Mouse (Mus musculus) heart, adult 2 months (tissue): ENCODE measurements at regions not wholly inside any gene's neighbourhood (a gene's known extent, or its start where the extent isn't known, plus 50 kb on each side); places are given as distances from the start of the nearest gene placed in this dataset.

Experiments used
- CTCF ChIP-seq: fragments of 200-600 bp; IDR thresholded peaks from 2 replicates; pipeline ENCODE4 v1.8.1; 2022; ENCODE audit warnings: antibody characterized with exemption, mild to moderate bottlenecking, moderate library complexity
- EP300 ChIP-seq: fragments of 200-500 bp; IDR thresholded peaks from 2 replicates; pipeline ENCODE4 v1.6.1; 2011; ENCODE audit warnings: low read depth, low read length, control low read depth; ENCODE audit not compliant: insufficient read depth
- POLR2A ChIP-seq: fragments of 200-500 bp; IDR thresholded peaks from 2 replicates; pipeline ENCODE4 v1.6.1; 2011; ENCODE audit warnings: mild to moderate bottlenecking, low read depth, low read length, control low read depth; ENCODE audit not compliant: insufficient read depth

DNA sequence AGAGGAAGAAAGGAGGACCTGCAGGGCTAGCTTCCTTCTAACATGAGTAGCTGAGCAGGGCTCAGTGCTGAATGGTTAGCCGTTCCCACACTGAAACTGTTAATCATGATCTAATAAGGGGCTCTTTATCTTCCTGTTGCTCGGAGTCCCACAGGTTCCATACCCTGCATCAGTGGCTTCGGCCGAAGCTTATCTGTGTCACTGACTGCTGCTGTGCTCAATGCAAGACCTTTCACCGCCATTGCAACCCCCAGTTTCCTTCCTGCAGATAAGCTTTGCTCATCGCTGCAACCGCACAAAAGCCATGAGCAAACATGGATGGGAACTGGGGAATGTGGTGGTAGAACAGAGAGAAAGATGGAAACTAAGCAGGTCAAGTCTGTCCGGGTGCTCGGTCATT lies 63.5 kb upstream of the Ahr start:
- TF ChIP-seq POLR2A, result no peak
- TF ChIP-seq EP300, result no peak
- TF ChIP-seq CTCF, result no peak
